Mouse (Mus musculus): ENCODE results near the gene Ttc27. TPM values are rescaled to one million over a fixed set of nuclear protein-coding genes. Genes with fewer than 3 reads are reported as not detected.
A peak's percentile ranks its signal among the peaks of the same experiment; 100 is the strongest.

Gene Ttc27
- polyA plus RNA-seq, 1 experiment from 2014 or later: 20.9 TPM

DNA sequence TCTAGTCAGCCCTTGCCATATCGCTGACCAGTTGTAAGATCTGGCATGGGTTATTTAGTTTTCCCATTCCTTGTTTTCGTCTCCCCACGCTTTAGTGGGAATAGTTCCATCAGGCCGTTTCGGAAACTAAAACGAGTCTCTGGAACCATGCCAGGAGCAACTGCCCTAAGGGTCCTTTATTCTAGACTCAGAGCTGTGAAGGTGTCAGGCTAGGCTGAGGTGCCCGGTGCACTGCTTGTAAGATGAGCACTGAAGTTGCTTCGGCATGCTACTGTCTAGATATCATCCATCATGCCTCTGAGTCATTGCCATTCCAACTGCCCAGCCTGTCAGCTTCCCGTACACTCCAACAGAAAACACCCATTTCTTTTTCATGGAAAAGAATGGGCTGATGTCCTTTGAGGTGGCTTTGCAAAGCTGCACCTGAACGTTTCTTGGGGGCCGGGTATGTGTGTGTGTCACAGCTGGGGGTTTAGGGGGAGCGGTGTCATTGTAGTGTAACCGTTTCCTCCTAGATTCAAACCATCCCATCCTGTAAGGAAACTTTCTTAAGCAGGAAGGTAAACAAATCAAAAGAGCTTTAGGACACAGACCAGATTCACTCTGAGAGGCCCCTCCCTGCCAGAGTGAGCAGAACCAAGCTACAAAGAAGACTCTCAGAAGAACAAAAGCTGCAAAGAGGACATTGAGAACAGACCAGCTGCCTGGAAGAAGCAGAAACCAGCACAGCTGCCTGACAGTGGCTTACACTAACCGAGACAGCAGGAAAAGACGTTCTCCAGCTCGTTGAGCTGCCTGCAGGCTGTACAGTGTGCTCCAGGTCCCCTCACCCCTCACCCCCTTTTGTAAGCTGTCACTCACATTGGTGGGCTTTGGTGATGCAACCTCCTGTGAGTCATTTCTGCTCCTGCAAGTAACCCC, 186.1 kb downstream of the Ttc27 start:
- Histone ChIP-seq H3K27me3 (ENCODE audit: insufficient read depth, low read length) (no peaks in the 10 kb centered on the region), H3K9me3 (replicated peaks; ENCODE audit: low read length) (peaks cover 5% of the 10 kb centered on the region; the same call in 1 of the 2 replicates), H3K4me2 (ENCODE audit: low read length) (no peak overlapping the region), H3K9ac (ENCODE audit: low read depth, low read length) (no peak overlapping the region), H3K36me3 (ENCODE audit: insufficient read depth, low read length) (no peaks in the 10 kb centered on the region), H3K4me1 (replicated peaks; ENCODE audit: insufficient read depth, low read length) (peaks cover 8% of the 10 kb centered on the region; the same call in 1 of the 2 replicates), H3K27ac (no peak overlapping the region), H3K4me3 (replicated peaks; ENCODE audit: low read depth, low read length) (no peak overlapping the region)
- DNase-seq (ENCODE audit: low spot score) (peak; percentile 24), ATAC-seq (replicated peaks; ENCODE audit: low FRiP score, low read depth) (peak; percentile 25; the same call in 1 of the 2 replicates)
- 37% methylated on average over 16 of the region's 16 CpGs for WGBS
- TF ChIP-seq CTCF (IDR thresholded peaks at IDR 0.05; ENCODE audit: low read depth): no peak

DNA sequence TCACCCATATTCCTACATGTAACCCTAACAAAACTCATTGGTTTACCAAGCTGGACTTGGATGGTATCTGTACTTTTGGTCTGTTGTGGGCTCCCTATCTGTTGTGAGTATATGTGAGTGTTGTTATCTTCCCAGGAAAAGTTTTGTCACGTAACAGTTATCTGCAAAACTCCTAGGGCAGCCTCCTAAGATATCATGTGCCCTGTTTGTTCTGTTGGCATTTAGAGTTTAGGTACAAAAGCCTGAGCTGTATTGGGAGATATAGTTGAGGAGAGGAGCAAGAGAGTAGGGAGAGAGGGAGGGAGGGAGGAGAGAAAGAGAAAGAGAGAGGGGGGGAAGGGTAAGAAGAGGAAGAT, 186.8 kb downstream of the Ttc27 start:
- peaks cover 5% of the 10 kb centered on the region; the same call in 1 of the 2 replicates for H3K9me3 ChIP-seq (replicated peaks; ENCODE audit: low read length)
- WGBS: 90% methylated on average over 1 of the region's 1 CpGs
- no peaks in the 10 kb centered on the region for H3K27me3 ChIP-seq (ENCODE audit: insufficient read depth, low read length)
- no peak overlapping the region for H3K4me3 ChIP-seq (replicated peaks; ENCODE audit: low read depth, low read length)
- DNase-seq (ENCODE audit: low spot score) (no peak), ATAC-seq (replicated peaks; ENCODE audit: low FRiP score, low read depth) (no peak)
- no peak for TF ChIP-seq CTCF (IDR thresholded peaks at IDR 0.05; ENCODE audit: low read depth)
- peaks cover 8% of the 10 kb centered on the region; the same call in 1 of the 2 replicates for H3K4me1 ChIP-seq (replicated peaks; ENCODE audit: insufficient read depth, low read length)
- no peak overlapping the region for H3K9ac ChIP-seq (ENCODE audit: low read depth, low read length)
- H3K27ac ChIP-seq: no peak overlapping the region
- H3K36me3 ChIP-seq (ENCODE audit: insufficient read depth, low read length): no peaks in the 10 kb centered on the region
- H3K4me2 ChIP-seq (ENCODE audit: low read length): no peak overlapping the region

DNA sequence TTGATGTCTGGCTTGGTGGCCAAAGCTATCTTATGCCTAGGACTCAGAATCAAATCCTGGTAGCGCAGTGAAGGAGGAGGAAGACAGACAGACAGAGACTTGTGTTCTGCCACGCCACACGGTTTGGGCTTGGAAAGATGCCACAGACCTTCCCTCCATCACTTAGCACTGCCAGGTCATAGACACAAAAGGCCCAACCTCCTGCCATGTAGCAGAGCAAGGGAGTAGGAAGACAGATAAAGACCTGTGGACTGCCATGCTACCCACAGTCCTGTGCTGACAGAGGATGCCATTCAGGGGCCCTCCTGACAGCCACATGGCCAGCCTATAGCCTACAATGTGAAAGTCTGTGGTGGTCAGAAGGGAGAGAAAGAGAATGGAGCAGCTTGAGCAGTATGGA, 187.4 kb downstream of the Ttc27 start:
- Histone ChIP-seq H3K36me3 (ENCODE audit: insufficient read depth, low read length) (no peaks in the 10 kb centered on the region), H3K9ac (ENCODE audit: low read depth, low read length) (no peak overlapping the region), H3K27ac (no peak overlapping the region), H3K27me3 (ENCODE audit: insufficient read depth, low read length) (no peaks in the 10 kb centered on the region), H3K9me3 (replicated peaks; ENCODE audit: low read length) (peaks cover 5% of the 10 kb centered on the region; the same call in 1 of the 2 replicates), H3K4me2 (ENCODE audit: low read length) (no peak overlapping the region), H3K4me1 (replicated peaks; ENCODE audit: insufficient read depth, low read length) (peaks cover 8% of the 10 kb centered on the region; the same call in 1 of the 2 replicates), H3K4me3 (replicated peaks; ENCODE audit: low read depth, low read length) (no peak overlapping the region)
- DNase-seq (ENCODE audit: low spot score) (no peak), ATAC-seq (replicated peaks; ENCODE audit: low FRiP score, low read depth) (no peak)
- WGBS: 91% methylated on average over 3 of the region's 3 CpGs
- no peak for TF ChIP-seq CTCF (IDR thresholded peaks at IDR 0.05; ENCODE audit: low read depth)

DNA sequence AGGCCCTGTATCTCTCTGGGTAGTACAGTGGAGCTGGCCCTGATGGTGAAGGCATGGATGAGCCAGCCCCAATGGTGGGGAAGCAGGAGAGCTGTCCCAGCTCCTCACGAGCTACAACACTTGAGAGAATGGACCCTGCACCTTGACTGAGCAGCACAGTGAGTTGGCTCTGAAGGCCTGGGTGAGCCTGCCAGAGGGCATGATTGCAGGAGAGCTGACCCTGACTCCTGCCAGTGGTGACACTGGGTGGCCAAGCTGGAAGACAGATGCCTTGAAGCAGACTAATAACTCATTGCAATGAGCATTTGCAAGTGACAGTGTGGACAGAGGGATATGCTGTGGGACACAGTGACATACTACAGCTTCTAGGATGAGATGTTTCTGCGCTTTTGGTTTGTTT, 195.5 kb downstream of the Ttc27 start:
- no peak overlapping the region for H3K4me2 ChIP-seq (ENCODE audit: low read length)
- H3K4me3 ChIP-seq (replicated peaks; ENCODE audit: low read depth, low read length): no peak overlapping the region
- H3K9ac ChIP-seq (ENCODE audit: low read depth, low read length): no peak overlapping the region
- H3K27me3 ChIP-seq (ENCODE audit: insufficient read depth, low read length): no peaks in the 10 kb centered on the region
- H3K9me3 ChIP-seq (replicated peaks; ENCODE audit: low read length): no peaks in the 10 kb centered on the region
- no peaks in the 10 kb centered on the region for H3K36me3 ChIP-seq (ENCODE audit: insufficient read depth, low read length)
- H3K4me1 ChIP-seq (replicated peaks; ENCODE audit: insufficient read depth, low read length): no peaks in the 10 kb centered on the region
- DNase-seq (ENCODE audit: low spot score) (no peak), ATAC-seq (replicated peaks; ENCODE audit: low FRiP score, low read depth) (no peak)
- TF ChIP-seq CTCF (IDR thresholded peaks at IDR 0.05; ENCODE audit: low read depth): no peak
- no peak overlapping the region for H3K27ac ChIP-seq
- 91% methylated on average over 2 of the region's 2 CpGs for WGBS

Other genes starting within 250 kb of the Ttc27 start
- 100 and 108 TPM in 2 replicates for gene Yipf4, start 228.2 kb upstream of the Ttc27 start, polyA plus RNA-seq (2015; fragmentation: Nextera tagmentation; extraction: Ambion mirVana)
- gene Birc6, start 189.4 kb upstream of the Ttc27 start, polyA plus RNA-seq (2015; fragmentation: Nextera tagmentation; extraction: Ambion mirVana): 99.0 and 102 TPM in 2 replicates